Mouse (Mus musculus) hindbrain, embryonic 13.5 days (tissue): ENCODE results near the gene Gm21834. TPM values are rescaled to one million over a fixed set of nuclear protein-coding genes. Genes with fewer than 3 reads are reported as not detected.

ENCODE experiments used
- ATAC-seq: fragments of 200-750 bp; cut with Nextera tagmentation; 2 replicates; pipeline ENCODE4 v1.8.0; 2017; ENCODE audit warnings: moderate TSS enrichment; ENCODE audit not compliant: low FRiP score
- H3K27ac ChIP-seq: fragments of 300-500 bp; sonication (generic); 2 replicates; pipeline ENCODE4 v1.5.1; 2015; ENCODE audit warnings: inconsistent platforms, mild to moderate bottlenecking, moderate library complexity
- H3K27me3 ChIP-seq: fragments of 300-500 bp; sonication (generic); 2 replicates; pipeline ENCODE4 v1.6.1; 2015; ENCODE audit warnings: mild to moderate bottlenecking, inconsistent platforms
- H3K36me3 ChIP-seq: fragments of 300-500 bp; sonication (generic); 2 replicates; pipeline ENCODE4 v1.6.1; 2015; ENCODE audit warnings: mild to moderate bottlenecking, inconsistent platforms
- H3K4me1 ChIP-seq: fragments of 300-500 bp; sonication (generic); replicated peaks from 2 replicates; pipeline ENCODE4 v1.6.1; 2015; ENCODE audit warnings: inconsistent platforms
- H3K4me2 ChIP-seq: fragments of 300-500 bp; sonication (generic); 2 replicates; pipeline ENCODE4 v1.6.1; 2015; ENCODE audit warnings: inconsistent platforms, mild to moderate bottlenecking, moderate library complexity
- H3K4me3 ChIP-seq: fragments of 300-500 bp; sonication (generic); 2 replicates; pipeline ENCODE4 v1.5.1; 2015; ENCODE audit warnings: mild to moderate bottlenecking, inconsistent platforms
- H3K9ac ChIP-seq: fragments of 300-500 bp; sonication (generic); 2 replicates; pipeline ENCODE4 v1.6.1; 2015; ENCODE audit warnings: mild to moderate bottlenecking, inconsistent platforms
- H3K9me3 ChIP-seq: fragments of 300-500 bp; sonication (generic); 2 replicates; pipeline ENCODE4 v1.6.1; 2016; ENCODE audit warnings: inconsistent platforms
- WGBS: fragments of 180-500 bp; shearing (Covaris S2); methylation state at CpG from one replicate; pipeline ENCODE4 v1.1.7; 2015; 5-methylcytosine and 5-hydroxymethylcytosine counted together
- polyA plus RNA-seq: library from polyadenylated mRNA; unstranded; fragments of >200 nt; fragmentation: Nextera tagmentation; extraction: Ambion mirVana; gene quantifications from 2 replicates; pipeline ENCODE4 v1.2.1, GENCODE M21; 2015

Gene Gm21834
- polyA plus RNA-seq, result not detected in 2 replicates

GRCm38 (mm10) chr17:57742119-57742518, at the start of gene Gm21834:
TSS of gene Gm21834 (minus strand) at chr17:57742219.
- Histone ChIP-seq H3K4me3 (no peak within 1 kb of the TSS), H3K9me3 (no peaks in the 10 kb centered on the region), H3K36me3 (no peaks in the 10 kb centered on the region), H3K4me1 (no peaks in the 10 kb centered on the region), H3K27ac (no peak within 1 kb of the TSS), H3K9ac (no peak within 1 kb of the TSS), H3K4me2 (no peak within 1 kb of the TSS), H3K27me3 (no peaks in the 10 kb centered on the region)
- no peak for ATAC-seq
- WGBS, result 90% methylated on average over 5 of the region's 5 CpGs

DNA sequence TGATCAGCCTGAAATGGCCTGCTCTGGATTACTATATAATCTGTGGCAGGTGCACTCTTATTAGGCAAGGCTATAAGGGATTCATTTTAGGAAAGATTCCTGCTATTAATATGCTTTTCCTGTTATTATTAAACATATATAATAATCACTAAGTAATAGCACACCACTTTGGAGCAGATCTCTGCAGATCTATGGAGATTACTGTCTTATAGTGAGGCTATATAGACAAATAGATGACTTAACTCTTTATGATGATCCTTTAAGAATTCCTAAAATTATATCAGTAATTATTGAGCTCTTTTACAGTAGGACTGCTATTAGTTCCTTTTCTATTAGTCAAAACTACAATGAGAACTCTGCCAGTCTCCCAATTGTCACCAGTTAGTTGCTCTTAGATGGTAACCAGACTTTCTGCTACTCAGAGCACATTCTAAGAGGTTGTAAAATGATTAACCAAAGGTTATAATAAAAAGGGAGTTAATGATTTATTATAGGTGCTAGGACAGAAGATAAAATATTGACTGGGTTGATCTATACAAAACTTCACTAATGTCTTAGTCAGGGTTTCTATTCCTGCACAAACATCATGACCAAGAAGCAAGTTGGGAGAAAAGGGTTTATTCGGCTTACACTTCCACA, 46.3 kb upstream of the Gm21834 start:
- 85% methylated on average over 1 of the region's 1 CpGs for WGBS
- H3K27ac ChIP-seq, result no peak overlapping the region
- H3K4me3 ChIP-seq, result no peak overlapping the region
- H3K4me2 ChIP-seq, result no peak overlapping the region
- H3K36me3 ChIP-seq, result no peaks in the 10 kb centered on the region
- H3K4me1 ChIP-seq, result no peaks in the 10 kb centered on the region
- H3K27me3 ChIP-seq, result no peaks in the 10 kb centered on the region
- H3K9me3 ChIP-seq, result peaks cover 8% of the 10 kb centered on the region; the same call in 1 of the 2 replicates
- H3K9ac ChIP-seq, result no peak overlapping the region
- ATAC-seq, result no peak

DNA sequence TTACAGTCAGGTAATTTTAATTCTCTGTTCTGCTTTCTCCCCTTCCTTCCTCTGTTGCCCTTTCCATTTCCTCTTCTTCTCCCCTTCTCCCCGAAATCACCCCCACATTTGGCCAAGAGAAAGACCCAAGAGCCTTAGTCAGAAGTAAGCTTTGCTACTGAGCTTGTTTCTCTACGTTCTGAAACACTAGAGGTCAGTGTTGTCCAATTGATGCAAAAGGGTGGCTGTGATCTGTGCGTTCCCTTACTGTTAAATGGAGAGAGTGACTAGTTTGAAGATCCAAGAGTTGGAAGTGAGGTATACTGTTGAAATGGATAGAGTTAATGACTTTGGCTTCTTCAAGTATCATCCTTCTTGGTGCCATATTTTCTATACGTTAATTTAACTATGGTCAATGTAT, 28.9 kb upstream of the Gm21834 start:
- Histone ChIP-seq H3K4me1 (peaks cover 12% of the 10 kb centered on the region; the same call in 1 of the 2 replicates), H3K27ac (no peak overlapping the region), H3K27me3 (peaks cover 6% of the 10 kb centered on the region; the same call in 1 of the 2 replicates), H3K9ac (no peak overlapping the region), H3K9me3 (no peaks in the 10 kb centered on the region), H3K4me2 (no peak overlapping the region), H3K36me3 (no peaks in the 10 kb centered on the region), H3K4me3 (no peak overlapping the region)
- ATAC-seq, result peak; percentile 76; the same call in 1 of the 2 replicates
- 12% methylated on average over 4 of the region's 4 CpGs for WGBS

DNA sequence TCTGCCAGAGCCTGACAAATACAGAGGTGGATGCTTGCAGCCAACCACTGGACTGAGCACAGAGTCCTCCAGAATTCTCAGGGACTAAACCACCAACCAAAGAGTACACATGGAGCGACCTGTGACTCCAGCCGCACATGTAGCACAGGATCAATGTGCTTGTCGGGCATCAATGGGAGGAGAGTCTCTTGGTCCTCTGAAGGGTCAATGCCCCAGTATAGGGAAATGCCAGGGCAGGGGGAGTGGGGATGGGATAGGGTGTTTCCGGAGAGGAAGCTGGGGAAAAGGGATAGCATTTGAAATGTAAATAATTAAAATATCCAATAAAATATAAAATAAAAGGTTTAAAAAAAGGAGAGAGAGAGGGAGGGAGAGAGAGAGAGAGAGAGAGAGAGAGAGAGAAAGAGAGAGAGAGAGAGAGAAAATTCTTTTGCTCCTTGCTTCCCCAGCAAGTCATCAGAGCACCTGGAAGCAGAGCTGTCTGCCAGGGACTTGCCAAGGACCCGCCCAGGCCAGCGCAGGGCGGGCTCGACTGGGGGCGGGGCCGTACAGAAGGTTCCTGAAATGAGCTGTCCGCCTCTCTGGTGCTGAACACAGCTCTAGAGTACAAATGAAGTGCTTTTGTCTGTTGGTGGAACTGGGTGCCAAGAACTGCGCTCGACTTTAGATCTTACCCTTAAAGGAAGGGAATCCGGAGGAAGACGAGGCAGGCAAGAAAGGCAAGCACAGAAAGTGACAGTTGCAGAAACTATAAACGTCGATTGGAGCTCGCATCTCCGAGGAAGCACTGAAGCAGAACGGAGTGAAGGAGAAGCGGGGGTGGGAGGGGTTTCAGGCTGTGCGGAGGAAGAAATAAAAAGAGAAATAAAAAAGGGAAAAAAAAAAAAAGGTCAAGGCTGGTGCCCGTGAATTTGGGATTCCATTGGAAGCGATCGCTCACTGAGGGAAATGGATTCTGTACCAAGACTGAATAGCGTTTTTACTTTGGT, 26.9 kb upstream of the Gm21834 start, which contains the start of gene Cntnap5c:
Gene Cntnap5c, plus strand, starts transcription at position 949 of the 989 bp plus-strand sequence.
- Histone ChIP-seq H3K4me3 (peak within 1 kb of the TSS; percentile 42), H3K27me3 (peaks cover 6% of the 10 kb centered on the region; the same call in 1 of the 2 replicates), H3K27ac (no peak within 1 kb of the TSS), H3K9ac (peak within 1 kb of the TSS; percentile 61), H3K9me3 (no peaks in the 10 kb centered on the region), H3K36me3 (no peaks in the 10 kb centered on the region), H3K4me2 (peak within 1 kb of the TSS; percentile 65), H3K4me1 (peaks cover 12% of the 10 kb centered on the region; the same call in 1 of the 2 replicates)
- 16% methylated on average over 26 of the region's 26 CpGs for WGBS
- peak; percentile 94 for ATAC-seq

DNA sequence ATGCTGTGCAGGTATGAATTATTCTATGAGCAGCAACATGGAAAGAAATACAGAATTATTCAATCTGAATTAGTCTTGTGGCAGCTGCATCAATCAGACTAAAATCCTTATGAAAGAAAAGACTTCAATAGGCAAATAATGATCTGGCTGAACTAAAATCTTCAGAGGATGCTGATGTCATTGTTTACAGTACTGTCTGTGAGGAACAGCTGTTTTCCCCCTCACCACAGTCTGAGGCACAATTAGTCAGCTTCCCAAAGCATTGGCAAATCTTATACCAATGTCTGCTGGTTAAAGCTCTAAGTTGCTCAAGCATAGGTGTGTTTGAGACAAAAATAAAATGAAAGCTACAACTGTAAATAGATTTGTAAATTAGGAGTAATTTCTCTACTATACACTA, 25.3 kb upstream of the Gm21834 start:
- Histone ChIP-seq H3K9ac (no peak overlapping the region), H3K27ac (no peak overlapping the region), H3K27me3 (peaks cover 6% of the 10 kb centered on the region; the same call in 1 of the 2 replicates), H3K4me1 (peaks cover 12% of the 10 kb centered on the region; the same call in 1 of the 2 replicates), H3K4me2 (no peak overlapping the region), H3K9me3 (no peaks in the 10 kb centered on the region), H3K36me3 (no peaks in the 10 kb centered on the region), H3K4me3 (no peak overlapping the region)
- ATAC-seq, result no peak

- no peak overlapping the region for H3K9ac ChIP-seq
- H3K27ac ChIP-seq, result no peak overlapping the region
- no peaks in the 10 kb centered on the region for H3K27me3 ChIP-seq
- ATAC-seq, result no peak
- H3K4me3 ChIP-seq, result no peak overlapping the region
- 69% methylated on average over 1 of the region's 1 CpGs for WGBS
- no peak overlapping the region for H3K4me2 ChIP-seq
- no peaks in the 10 kb centered on the region for H3K9me3 ChIP-seq
- no peaks in the 10 kb centered on the region for H3K4me1 ChIP-seq
- no peaks in the 10 kb centered on the region for H3K36me3 ChIP-seq
These were observed 16.0 kb upstream of the Gm21834 start for GRCm38 (mm10) chr17:57758033-57758432.

DNA sequence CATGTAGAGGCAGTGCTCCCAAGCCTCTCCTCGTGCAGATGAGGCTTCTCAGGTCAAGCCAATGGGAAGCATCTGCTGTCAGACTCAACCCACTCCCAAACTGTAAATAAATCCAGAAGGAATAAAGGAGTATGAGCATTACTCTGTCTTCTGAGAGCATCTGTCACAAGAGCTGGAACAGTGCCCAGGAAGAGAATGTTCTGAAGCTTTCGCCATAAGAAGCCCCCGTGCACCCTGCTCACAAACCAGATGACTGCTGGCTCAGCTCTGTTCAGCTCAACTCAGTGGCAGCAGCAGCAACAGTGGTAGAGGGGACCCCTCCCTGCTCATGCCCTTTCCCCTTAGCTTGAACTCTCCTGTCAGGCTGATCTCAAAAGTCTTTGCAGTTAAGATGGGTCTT, 47.2 kb downstream of the Gm21834 start:
- Histone ChIP-seq H3K27ac (no peak overlapping the region), H3K9ac (no peak overlapping the region), H3K4me2 (no peak overlapping the region), H3K9me3 (no peaks in the 10 kb centered on the region), H3K27me3 (no peaks in the 10 kb centered on the region), H3K4me3 (no peak overlapping the region), H3K4me1 (no peaks in the 10 kb centered on the region), H3K36me3 (no peaks in the 10 kb centered on the region)
- no peak for ATAC-seq
- 68% methylated on average over 3 of the region's 3 CpGs for WGBS

Other genes starting within 250 kb of the Gm21834 start
- gene Vmn2r120, start 196.7 kb downstream of the Gm21834 start, polyA plus RNA-seq, result not detected in 2 replicates
- gene Cntnap5c, start 27.4 kb upstream of the Gm21834 start, polyA plus RNA-seq, result 1.3 and 1.4 TPM in 2 replicates